Mouse (Mus musculus) T-helper 2 cell (primary cell): ENCODE measurements around the gene Pym1.

Experiments used
- in situ Hi-C: fragments of 300-600 bp; cut with MboI, MseI; formaldehyde crosslinking; loops from one replicate; pipeline ENCODE4 v1.15.1; 2025; ENCODE audit warnings: high pct_unique_total_duplicates

Gene Pym1

GRCm38 (mm10) chr10:128804271-128805091 is 56.8 kb downstream of the Pym1 start, which contains the start of gene Tmem198b:
Gene Tmem198b (minus strand): TSS chr10:128804370.
- in situ Hi-C loops = no loop called here

GRCm38 (mm10) chr10:128805092-128806000 is 57.7 kb downstream of the Pym1 start:
- in situ Hi-C loops = no loop called here

- in situ Hi-C loops = no loop called here
Measured at GRCm38 (mm10) chr10:128806086-128806485, 58.4 kb downstream of the Pym1 start.

DNA sequence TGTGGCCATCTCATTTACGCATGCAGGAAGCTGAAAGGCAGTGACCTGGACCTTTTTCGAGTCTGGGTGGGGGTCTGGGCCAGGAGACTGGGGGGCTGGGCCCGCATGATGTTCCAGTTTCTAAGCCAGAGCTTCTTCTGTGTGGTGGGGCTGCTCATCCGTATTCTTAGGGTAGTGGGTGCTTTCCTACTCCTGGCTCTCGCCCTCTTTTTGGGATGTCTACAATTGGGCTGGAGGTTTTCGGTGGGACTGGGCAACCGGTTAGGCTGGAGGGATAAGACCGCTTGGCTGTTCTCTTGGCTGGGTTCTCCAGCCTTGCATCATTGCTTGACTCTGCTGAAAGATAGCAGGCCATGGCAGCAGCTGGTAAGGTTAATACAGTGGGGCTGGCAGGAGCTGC is 59.3 kb downstream of the Pym1 start:
- in situ Hi-C loops = no loop called here
